Mouse (Mus musculus) neural tube, embryonic 13.5 days (tissue): ENCODE measurements around the gene Mast2. TPM values are rescaled to one million over a fixed set of nuclear protein-coding genes. Genes with fewer than 3 reads are reported as not detected.

Source experiments
- ATAC-seq: fragments of 200-750 bp; cut with Nextera tagmentation; 2 replicates; pipeline ENCODE4 v1.8.0; 2017; ENCODE audit warnings: low read depth, mild to moderate bottlenecking, moderate TSS enrichment, moderate library complexity
- H3K27ac ChIP-seq: fragments of 300-500 bp; sonication (generic); replicated peaks from 2 replicates; pipeline ENCODE4 v1.5.1; 2015; ENCODE audit warnings: moderate library complexity, mild to moderate bottlenecking, inconsistent platforms
- H3K27me3 ChIP-seq: fragments of 300-500 bp; sonication (generic); 2 replicates; pipeline ENCODE4 v1.6.1; 2015; ENCODE audit warnings: mild to moderate bottlenecking, inconsistent platforms
- H3K36me3 ChIP-seq: fragments of 300-500 bp; sonication (generic); 2 replicates; pipeline ENCODE4 v1.6.1; 2015; ENCODE audit warnings: mild to moderate bottlenecking, inconsistent platforms
- H3K4me1 ChIP-seq: fragments of 300-500 bp; sonication (generic); replicated peaks from 2 replicates; pipeline ENCODE4 v1.6.1; 2015; ENCODE audit warnings: inconsistent platforms
- H3K4me2 ChIP-seq: fragments of 300-500 bp; sonication (generic); 2 replicates; pipeline ENCODE4 v1.6.1; 2015; ENCODE audit warnings: inconsistent platforms, mild to moderate bottlenecking, moderate library complexity
- H3K4me3 ChIP-seq: fragments of 300-500 bp; sonication (generic); 2 replicates; pipeline ENCODE4 v1.5.1; 2015; ENCODE audit warnings: mild to moderate bottlenecking, inconsistent platforms
- H3K9ac ChIP-seq: fragments of 300-500 bp; sonication (generic); 2 replicates; pipeline ENCODE4 v1.6.1; 2015; ENCODE audit warnings: moderate library complexity, mild to moderate bottlenecking, inconsistent platforms
- H3K9me3 ChIP-seq: fragments of 300-500 bp; sonication (generic); 2 replicates; pipeline ENCODE4 v1.6.1; 2016; ENCODE audit warnings: inconsistent platforms
- WGBS: fragments of 180-500 bp; shearing (Covaris S2); methylation state at CpG from one replicate; pipeline ENCODE4 v1.1.7; 2015; 5-methylcytosine and 5-hydroxymethylcytosine counted together
- polyA plus RNA-seq: library from polyadenylated mRNA; unstranded; fragments of >200 nt; fragmentation: Nextera tagmentation; extraction: Ambion mirVana; gene quantifications from 2 replicates; pipeline ENCODE4 v1.2.1, GENCODE M21; 2015

Mast2 gene
- polyA plus RNA-seq, 1 experiment from 2014 or later: 26.5 TPM

DNA sequence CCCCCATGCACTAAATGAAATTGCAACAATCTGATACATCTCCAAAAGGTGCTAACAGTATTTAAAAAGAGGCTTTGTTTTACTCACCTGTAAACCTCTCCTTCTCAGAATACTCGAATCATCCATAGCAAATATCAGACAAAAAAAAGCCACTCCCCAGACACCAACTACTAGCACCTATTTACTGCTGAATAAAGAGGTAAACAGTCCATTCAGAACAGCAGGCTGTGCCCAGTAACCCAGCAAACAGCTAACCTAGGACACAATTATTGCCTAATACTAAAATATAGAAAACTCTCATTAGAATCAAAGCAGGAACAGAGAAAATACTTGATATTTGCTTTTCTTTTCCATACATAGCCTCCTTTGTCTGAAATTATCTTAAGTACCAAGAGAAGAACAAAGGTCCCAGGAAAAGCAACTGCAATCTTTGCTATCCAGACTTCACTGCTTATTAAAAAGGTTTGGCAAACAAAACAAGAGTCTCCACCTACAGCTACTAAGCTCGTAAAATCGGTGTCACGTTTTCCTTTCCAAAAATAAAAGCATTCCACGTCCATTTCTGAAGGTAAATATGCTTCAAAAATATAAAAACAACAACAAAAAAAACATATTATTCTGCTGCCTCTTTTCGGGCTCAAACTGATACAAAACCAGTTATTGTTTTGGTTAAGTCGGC lies 58.6 kb downstream of the Mast2 start:
- ATAC-seq: peak; percentile 57; the same call in 1 of the 2 replicates

GRCm38 (mm10) chr4:116403884-116404283 lies 60.1 kb downstream of the Mast2 start:
- Histone ChIP-seq H3K27ac (no peak overlapping the region), H3K4me3 (peak overlapping the region; percentile 15; the same call in 1 of the 2 replicates), H3K9me3 (no peaks in the 10 kb centered on the region), H3K4me2 (peak overlapping the region; percentile 40), H3K9ac (no peak overlapping the region), H3K27me3 (no peaks in the 10 kb centered on the region), H3K36me3 (no peaks in the 10 kb centered on the region), H3K4me1 (peaks cover 25% of the 10 kb centered on the region)
- WGBS: 77% methylated on average over 2 of the region's 2 CpGs
- ATAC-seq: no peak

More for the DNA sequence above, 58.6 kb downstream of the Mast2 start:
- Histone ChIP-seq H3K36me3 (no peaks in the 10 kb centered on the region), H3K27me3 (no peaks in the 10 kb centered on the region), H3K9ac (peak overlapping the region; percentile 74), H3K9me3 (no peaks in the 10 kb centered on the region), H3K4me1 (peaks cover 25% of the 10 kb centered on the region), H3K4me3 (peak overlapping the region; percentile 32), H3K27ac (peak overlapping the region; percentile 88), H3K4me2 (peak overlapping the region; percentile 54)
- 43% methylated on average over 7 of the region's 7 CpGs for WGBS

DNA sequence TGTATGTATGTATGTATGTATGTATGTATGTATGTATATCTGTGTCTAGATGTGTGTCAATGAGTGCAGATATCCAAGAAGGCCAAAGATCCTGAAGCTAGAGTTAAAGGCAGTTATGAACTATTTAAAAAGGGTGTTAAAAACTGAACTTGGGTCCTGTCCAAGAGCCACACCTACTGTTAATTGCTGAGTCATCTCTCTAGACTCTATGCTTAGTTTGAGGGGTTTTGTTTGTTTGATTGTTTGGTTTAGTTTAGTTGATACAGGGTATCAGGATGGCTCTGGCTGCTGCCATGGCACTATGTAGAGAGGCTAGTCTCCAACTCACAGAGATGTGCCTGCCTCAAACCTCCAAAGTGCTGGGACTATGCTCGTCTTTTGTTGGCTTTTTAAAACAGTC lies 61.3 kb downstream of the Mast2 start:
- no peak overlapping the region for H3K27ac ChIP-seq
- no peak overlapping the region for H3K4me3 ChIP-seq
- peak overlapping the region; percentile 40; the same call in 1 of the 2 replicates for H3K4me2 ChIP-seq
- H3K9me3 ChIP-seq: no peaks in the 10 kb centered on the region
- 92% methylated on average over 1 of the region's 1 CpGs for WGBS
- no peak overlapping the region for H3K9ac ChIP-seq
- no peaks in the 10 kb centered on the region for H3K27me3 ChIP-seq
- H3K36me3 ChIP-seq: no peaks in the 10 kb centered on the region
- ATAC-seq: no peak
- H3K4me1 ChIP-seq: peaks cover 25% of the 10 kb centered on the region

DNA sequence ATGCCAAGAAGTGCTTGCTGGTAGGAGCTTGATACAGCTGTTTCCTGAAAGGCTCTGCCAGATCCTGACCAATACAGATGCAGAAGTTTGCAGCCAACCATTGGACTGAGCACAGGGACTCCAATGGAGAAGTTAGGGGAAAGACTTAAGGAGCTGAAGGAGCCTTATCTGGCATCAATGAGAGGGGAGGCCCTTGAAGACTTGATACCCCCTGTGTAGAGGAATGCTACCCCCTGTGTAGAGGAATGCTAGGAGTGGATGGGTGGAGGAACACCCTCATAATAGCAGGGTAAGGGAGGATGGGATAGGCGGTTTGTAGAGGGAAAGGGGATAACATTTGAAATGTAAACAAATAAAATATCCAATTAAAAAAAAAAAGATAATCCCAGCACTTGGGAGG lies 65.9 kb downstream of the Mast2 start:
- H3K36me3 ChIP-seq: no peaks in the 10 kb centered on the region
- H3K4me1 ChIP-seq: no peaks in the 10 kb centered on the region
- no peak overlapping the region for H3K4me3 ChIP-seq
- H3K27ac ChIP-seq: no peak overlapping the region
- H3K9me3 ChIP-seq: no peaks in the 10 kb centered on the region
- 35% methylated on average over 1 of the region's 1 CpGs for WGBS
- H3K27me3 ChIP-seq: no peaks in the 10 kb centered on the region
- no peak overlapping the region for H3K4me2 ChIP-seq
- no peak overlapping the region for H3K9ac ChIP-seq
- no peak for ATAC-seq

DNA sequence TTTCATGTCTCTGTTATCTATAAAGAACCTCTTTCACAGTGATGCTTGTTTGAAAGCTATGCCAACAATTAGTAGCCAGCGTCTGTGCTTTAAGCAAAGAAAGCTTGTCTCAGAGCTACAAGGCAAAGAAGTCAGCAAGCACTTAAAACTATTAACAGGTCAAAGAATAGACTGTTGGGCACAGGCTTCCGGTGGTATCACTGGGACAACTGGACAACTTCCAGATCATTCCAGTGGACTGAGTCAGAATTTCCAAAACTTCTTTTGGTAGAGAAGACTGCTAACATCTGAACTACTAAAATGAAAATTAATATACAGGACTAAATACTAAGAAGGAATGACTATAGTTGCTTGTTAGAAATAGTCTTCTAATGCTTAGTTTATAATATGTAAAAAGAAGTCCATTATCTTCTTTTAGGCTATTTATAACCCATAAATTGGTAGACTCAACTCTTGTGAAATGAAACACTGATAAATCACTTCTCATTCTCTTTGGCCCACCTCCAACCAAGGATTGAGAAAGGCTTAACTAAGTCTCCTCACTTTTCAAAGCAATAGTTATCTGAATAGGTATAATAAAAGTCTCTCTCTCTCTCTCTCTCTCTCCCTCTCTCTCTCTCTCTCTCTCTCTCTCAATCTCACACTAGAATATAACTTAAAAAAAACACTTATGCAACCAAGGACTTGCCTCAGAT lies 85.9 kb downstream of the Mast2 start:
- ATAC-seq: no peak
- Histone ChIP-seq H3K36me3 (no peaks in the 10 kb centered on the region; the same call in 1 of the 2 replicates), H3K4me1 (no peaks in the 10 kb centered on the region), H3K4me3 (no peak overlapping the region), H3K27ac (no peak overlapping the region), H3K9me3 (no peaks in the 10 kb centered on the region), H3K4me2 (no peak overlapping the region), H3K9ac (no peak overlapping the region), H3K27me3 (no peaks in the 10 kb centered on the region)
- 77% methylated on average over 2 of the region's 2 CpGs for WGBS

DNA sequence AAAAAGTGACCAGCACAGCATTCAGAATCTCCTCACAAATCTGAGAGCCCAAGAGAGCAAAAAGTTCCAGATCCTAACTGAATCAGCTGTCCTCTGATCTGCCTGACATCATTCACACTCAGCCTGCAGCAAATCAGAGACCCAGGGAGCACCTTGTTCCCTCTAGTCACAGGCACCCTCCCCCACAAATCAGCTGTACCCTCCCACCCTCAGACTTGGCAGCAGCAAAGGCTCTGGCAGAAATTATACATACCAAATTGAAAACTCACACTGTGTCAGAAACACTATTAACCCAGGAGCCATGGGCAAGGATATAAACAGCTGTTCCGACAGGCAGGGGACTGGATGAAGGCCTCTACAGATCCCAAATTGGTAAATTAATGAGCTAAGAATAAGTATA lies 92.3 kb downstream of the Mast2 start:
- no peaks in the 10 kb centered on the region for H3K9me3 ChIP-seq
- H3K4me2 ChIP-seq: no peak overlapping the region
- H3K4me1 ChIP-seq: 0 out of 2 replicates have a peak, but pooled peaks cover 3% of the 10 kb centered on the region
- H3K27me3 ChIP-seq: no peaks in the 10 kb centered on the region
- no peak; the same call in 1 of the 2 replicates for ATAC-seq
- 0 out of 2 replicates have a peak, but pooled peaks cover 4% of the 10 kb centered on the region for H3K36me3 ChIP-seq
- 56% methylated on average over 1 of the region's 1 CpGs for WGBS
- no peak overlapping the region for H3K27ac ChIP-seq
- H3K9ac ChIP-seq: no peak overlapping the region
- no peak overlapping the region for H3K4me3 ChIP-seq

DNA sequence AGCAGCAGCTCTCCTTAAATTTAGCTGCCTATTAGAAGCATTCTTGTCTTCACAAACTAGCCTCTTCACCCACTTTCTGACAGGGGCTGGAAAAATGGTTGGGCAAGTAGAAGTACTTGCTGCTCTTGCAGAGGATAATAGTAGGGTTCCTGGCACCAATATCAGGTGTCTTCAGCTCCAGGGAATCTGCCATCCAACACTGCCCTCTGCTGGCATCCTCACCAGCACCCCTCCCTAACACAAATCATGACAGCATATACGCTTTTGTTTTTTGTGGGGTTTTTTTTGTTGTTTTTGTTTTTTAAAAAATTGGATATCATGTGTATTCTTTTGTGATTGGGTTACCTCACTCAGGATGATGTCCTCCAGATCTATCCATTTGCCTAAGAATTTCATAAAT lies 105.9 kb downstream of the Mast2 start:
- ATAC-seq: no peak
- Histone ChIP-seq H3K4me3 (no peak overlapping the region), H3K27me3 (no peaks in the 10 kb centered on the region), H3K9ac (no peak overlapping the region), H3K4me1 (no peaks in the 10 kb centered on the region), H3K36me3 (no peaks in the 10 kb centered on the region), H3K27ac (no peak overlapping the region), H3K9me3 (no peaks in the 10 kb centered on the region), H3K4me2 (no peak overlapping the region)
- 97% methylated on average over 1 of the region's 1 CpGs for WGBS

DNA sequence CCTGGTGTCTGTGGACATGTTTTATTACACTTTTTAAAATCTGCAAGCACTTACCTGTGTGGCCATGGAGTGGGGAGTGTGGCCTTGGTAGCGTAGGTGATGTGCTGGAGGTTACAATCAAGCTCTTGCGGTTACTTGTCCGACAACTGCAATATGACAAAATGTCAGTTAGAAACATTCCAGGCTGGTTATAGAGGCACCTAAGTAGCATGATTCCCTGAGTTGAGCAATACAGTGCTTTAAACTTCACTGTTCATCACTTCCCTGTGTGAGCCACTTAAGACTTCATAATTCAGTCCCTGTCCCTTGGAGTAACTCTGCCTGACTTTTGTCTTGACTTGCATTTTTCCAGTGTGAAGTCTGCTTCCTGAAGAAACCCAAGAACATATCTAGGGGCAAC lies 111.1 kb downstream of the Mast2 start:
- H3K27me3 ChIP-seq: no peaks in the 10 kb centered on the region
- peaks cover 9% of the 10 kb centered on the region for H3K36me3 ChIP-seq
- no peaks in the 10 kb centered on the region for H3K9me3 ChIP-seq
- no peaks in the 10 kb centered on the region for H3K4me1 ChIP-seq
- H3K4me3 ChIP-seq: no peak overlapping the region
- H3K27ac ChIP-seq: no peak overlapping the region
- no peak overlapping the region for H3K4me2 ChIP-seq
- no peak for ATAC-seq
- 96% methylated on average over 3 of the region's 3 CpGs for WGBS
- H3K9ac ChIP-seq: no peak overlapping the region

DNA sequence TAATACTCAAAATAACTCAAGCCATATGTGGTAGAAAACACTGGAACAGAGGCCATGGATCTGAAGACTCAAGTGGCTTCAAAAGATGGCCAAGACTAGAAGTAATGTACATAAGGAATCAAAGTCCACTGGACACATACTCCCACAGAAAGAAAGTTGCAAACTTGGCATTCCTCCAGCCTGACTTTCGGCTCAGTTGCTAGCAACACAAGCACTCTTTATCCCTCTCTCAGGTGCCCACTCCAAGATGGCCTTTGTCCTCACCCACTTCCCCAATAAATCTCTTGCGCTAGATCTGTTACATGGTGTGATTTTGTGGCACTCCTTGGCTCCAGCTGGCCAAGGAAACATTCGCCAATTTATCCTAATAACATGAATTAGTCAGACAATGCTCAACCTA lies 111.5 kb downstream of the Mast2 start:
- H3K4me3 ChIP-seq: no peak overlapping the region
- no peak for ATAC-seq
- H3K4me2 ChIP-seq: no peak overlapping the region
- WGBS: 72% methylated on average over 3 of the region's 3 CpGs
- no peak overlapping the region for H3K27ac ChIP-seq
- H3K27me3 ChIP-seq: no peaks in the 10 kb centered on the region
- H3K9me3 ChIP-seq: no peaks in the 10 kb centered on the region
- H3K4me1 ChIP-seq: no peaks in the 10 kb centered on the region
- no peak overlapping the region for H3K9ac ChIP-seq
- H3K36me3 ChIP-seq: peaks cover 9% of the 10 kb centered on the region

GRCm38 (mm10) chr4:116342119-116342518 lies 121.9 kb downstream of the Mast2 start:
- no peak for ATAC-seq
- no peak overlapping the region for H3K4me3 ChIP-seq
- H3K4me2 ChIP-seq: no peak overlapping the region
- no peaks in the 10 kb centered on the region for H3K4me1 ChIP-seq
- no peaks in the 10 kb centered on the region for H3K27me3 ChIP-seq
- no peak overlapping the region for H3K27ac ChIP-seq
- no peaks in the 10 kb centered on the region for H3K36me3 ChIP-seq
- no peaks in the 10 kb centered on the region for H3K9me3 ChIP-seq
- H3K9ac ChIP-seq: no peak overlapping the region

DNA sequence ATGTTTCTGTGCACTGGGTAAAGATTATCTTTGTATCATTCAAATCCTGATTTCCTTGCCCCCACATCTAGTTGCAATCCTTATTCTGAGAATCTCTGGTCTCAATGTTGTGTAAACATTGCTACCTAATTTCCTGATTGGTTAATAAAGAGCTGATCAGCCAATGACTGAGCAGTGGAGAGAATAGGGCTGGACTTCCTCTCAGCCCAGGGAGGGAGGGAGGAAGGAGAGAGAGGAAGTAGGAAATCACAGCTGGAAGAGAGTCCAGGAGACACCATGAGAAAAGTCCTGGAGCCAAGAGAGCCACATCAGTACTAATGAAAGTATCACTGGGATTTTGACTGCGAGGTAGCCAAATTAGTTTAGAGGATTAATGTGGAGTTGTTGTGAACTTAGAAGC lies 127.7 kb downstream of the Mast2 start:
- H3K36me3 ChIP-seq: 0 out of 2 replicates have a peak, but pooled peaks cover 5% of the 10 kb centered on the region
- no peak for ATAC-seq
- H3K4me3 ChIP-seq: no peak overlapping the region
- 93% methylated on average over 1 of the region's 1 CpGs for WGBS
- H3K27ac ChIP-seq: no peak overlapping the region
- no peak overlapping the region for H3K4me2 ChIP-seq
- H3K4me1 ChIP-seq: no peaks in the 10 kb centered on the region
- no peaks in the 10 kb centered on the region for H3K27me3 ChIP-seq
- no peak overlapping the region for H3K9ac ChIP-seq
- H3K9me3 ChIP-seq: no peaks in the 10 kb centered on the region

DNA sequence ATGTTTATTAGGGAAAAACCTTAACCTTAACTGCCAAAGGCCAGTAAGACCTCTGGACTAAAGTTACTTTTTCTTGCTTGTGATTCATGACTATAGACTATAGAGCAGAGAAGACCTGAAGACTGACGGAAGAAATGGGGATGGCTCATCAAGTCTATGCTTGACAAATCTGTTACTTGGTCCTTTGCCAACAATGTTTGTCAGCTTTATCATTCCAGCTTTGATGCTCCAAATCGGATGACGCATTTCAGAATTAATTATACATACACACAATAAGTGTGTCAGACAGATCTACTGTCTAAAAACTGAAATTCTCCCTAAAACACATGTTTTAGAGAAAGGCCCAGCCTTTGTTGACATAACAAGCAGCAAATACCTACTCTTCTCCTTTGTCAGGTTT lies 134.7 kb downstream of the Mast2 start:
- H3K9me3 ChIP-seq: no peaks in the 10 kb centered on the region
- H3K4me2 ChIP-seq: no peak overlapping the region
- WGBS: 97% methylated on average over 3 of the region's 3 CpGs
- no peaks in the 10 kb centered on the region for H3K4me1 ChIP-seq
- no peak for ATAC-seq
- no peak overlapping the region for H3K4me3 ChIP-seq
- H3K9ac ChIP-seq: no peak overlapping the region
- peaks cover 71% of the 10 kb centered on the region for H3K36me3 ChIP-seq
- H3K27ac ChIP-seq: no peak overlapping the region
- no peaks in the 10 kb centered on the region for H3K27me3 ChIP-seq
